ENCODE assay signal across 17 mouse cellular contexts in the genomic region with DNA sequence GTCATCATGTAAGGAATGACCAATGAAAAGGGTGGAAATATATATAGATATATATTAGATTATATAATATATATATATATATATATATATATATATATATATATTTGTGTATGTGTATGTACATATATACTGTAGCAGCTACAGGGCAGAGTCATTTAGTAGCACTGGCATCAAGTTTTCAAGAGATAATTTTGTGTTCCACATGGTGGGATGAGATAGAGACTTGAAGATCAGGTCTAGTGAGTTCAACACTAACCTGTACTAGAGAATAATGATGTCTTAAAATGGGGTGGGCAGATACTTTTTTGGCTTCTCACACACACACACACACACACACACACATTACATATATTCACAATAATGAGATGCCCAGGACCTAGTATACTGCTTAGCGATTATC. TPM values are rescaled to one million over a fixed set of nuclear protein-coding genes. Genes with fewer than 3 reads are reported as not detected.
"Had no signal": no experiment of that assay in that cellular context is flagged by ENCODE, and none has a peak within 500 bp of the region (broad histone marks: within the 10 kb centered on the region; RNA-seq: fewer than 3 reads in every experiment).

No protein-coding gene starts in this region.

- H3K27me3 ChIP-seq: midbrain, embryonic 13.5 days; midbrain, embryonic 15.5 days had no signal

- H3K27ac ChIP-seq: lung, embryonic 15.5 days; macrophage; neural tube, embryonic 12.5 days had no signal

- H3K36me3 ChIP-seq: lung, embryonic 15.5 days; midbrain, embryonic 13.5 days; midbrain, embryonic 15.5 days; neural tube, embryonic 12.5 days had no signal

- H3K4me1 ChIP-seq: midbrain, embryonic 15.5 days; neural tube, embryonic 12.5 days had no signal

- H3K9ac ChIP-seq: lung, embryonic 15.5 days had no signal

- H3K9me3 ChIP-seq: lung, embryonic 15.5 days; megakaryocyte, embryonic 14.5 days; midbrain, embryonic 13.5 days; midbrain, embryonic 15.5 days; neural tube, embryonic 12.5 days had no signal

- DNase-seq: lung, adult 2 months; lung, postnatal 14 days; lung, postnatal 36 days; right cerebral cortex, postnatal 25 days; right cerebral cortex, postnatal 4 days; spleen, adult 18-20 months; thymus, adult 18-20 months; thymus, postnatal 14 days; thymus, postnatal 36 days had no signal

RNA-seq across cellular contexts. Expression of gene Cntn3, which starts 7.7 kb away (rescaled TPM):
- total RNA-seq: monocyte, adult 5-6 weeks had no signal
- polyA plus RNA-seq: lung, adult 2 months; macrophage; small intestine, adult 2 months had no signal
